In the genomic region with DNA sequence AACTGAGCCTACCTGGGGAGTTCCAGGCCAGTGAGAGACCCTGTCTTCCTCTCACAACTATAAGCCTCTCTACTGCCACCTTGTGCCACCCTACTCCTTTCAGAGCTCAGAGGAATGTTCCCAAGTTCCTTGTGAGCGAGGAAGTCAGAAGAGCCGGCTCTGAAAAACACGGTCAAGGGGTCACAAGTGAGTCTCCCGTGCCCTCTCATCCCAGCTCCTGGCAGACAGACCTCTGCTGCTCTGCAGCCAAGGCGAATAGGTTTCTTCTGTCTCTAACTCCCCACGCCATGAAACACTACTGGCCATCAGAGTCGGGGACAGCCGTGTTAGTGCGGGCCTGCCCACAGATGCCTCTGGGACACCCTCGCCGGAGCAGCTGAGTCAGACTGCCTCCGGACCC, we compare ENCODE assay signal across 8 mouse cellular contexts. TPM values are rescaled to one million over a fixed set of nuclear protein-coding genes. Genes with fewer than 3 reads are reported as not detected.
DNase-seq lines count a peak whose midpoint lies in the region; ATAC-seq and TF ChIP-seq lines count a peak whose summit lies in the region.

No protein-coding gene starts in this region.

- intact Hi-C loops in left cerebral cortex, postnatal 14 days (cut with DNase I) = no loop called here

- no peak overlapping the region for H3K4me3 ChIP-seq in cortical plate, adult 2 months (ENCODE audit: insufficient read depth, low read length)
- no peak overlapping the region for H3K4me3 ChIP-seq in heart, embryonic 16.5 days (ENCODE audit: low read length)
- no peak overlapping the region for H3K4me3 ChIP-seq in limb, embryonic 10.5 days

- H3K27ac ChIP-seq in cortical plate, adult 2 months (ENCODE audit: insufficient read depth, low read length) = no peak overlapping the region
- no peak overlapping the region for H3K27ac ChIP-seq in heart, embryonic 16.5 days (ENCODE audit: low read length)
- peak overlapping the region; percentile 72 for H3K27ac ChIP-seq in limb, embryonic 10.5 days

- no peak for TF ChIP-seq POLR2A in cortical plate, adult 2 months (IDR thresholded peaks at IDR 0.05; ENCODE audit: extremely low read depth, insufficient read depth, low read length)

- H3K4me1 ChIP-seq in cortical plate, adult 2 months (ENCODE audit: control insufficient read depth, insufficient read depth, low read length) = no peaks in the 10 kb centered on the region
- no peaks in the 10 kb centered on the region for H3K4me1 ChIP-seq in heart, embryonic 16.5 days (ENCODE audit: control insufficient read depth, insufficient read depth, low read length)
- H3K4me1 ChIP-seq in limb, embryonic 10.5 days = peaks cover 55% of the 10 kb centered on the region

- H3K9me3 ChIP-seq in heart, embryonic 16.5 days (replicated peaks; ENCODE audit: control insufficient read depth, low read length) = no peaks in the 10 kb centered on the region
- no peaks in the 10 kb centered on the region for H3K9me3 ChIP-seq in limb, embryonic 10.5 days (replicated peaks)

- H3K36me3 ChIP-seq in heart, embryonic 16.5 days (ENCODE audit: control insufficient read depth, insufficient read depth) = no peaks in the 10 kb centered on the region
- H3K36me3 ChIP-seq in limb, embryonic 10.5 days = no peaks in the 10 kb centered on the region

- peak; percentile 50 to 54 for DNase-seq in left cerebral cortex, postnatal 14 days (ENCODE audit: low spot score in 2 of 2)
- DNase-seq in left cerebral cortex, adult 11 months (ENCODE audit: low spot score) = no peak
- peak; percentile 87 for DNase-seq in MN1 (ENCODE audit: low spot score)
- no peak for DNase-seq in limb, embryonic 10.5 days (ENCODE audit: low spot score)
- peak; percentile 67 for DNase-seq in retina, embryonic 14.5 days (ENCODE audit: low spot score)

- peak; percentile 47 for TF ChIP-seq CTCF in cortical plate, adult 2 months (IDR thresholded peaks at IDR 0.05; ENCODE audit: extremely low read depth, insufficient read depth, low read length)

- ATAC-seq in heart, embryonic 16.5 days (replicated peaks; ENCODE audit: extremely low read depth, insufficient read depth, low FRiP score) = no peak
- ATAC-seq in megakaryocyte-erythroid progenitor cell, adult 5-6 weeks (replicated peaks; ENCODE audit: low FRiP score, low TSS enrichment, poor library complexity, severe bottlenecking) = no peak

- H3K27me3 ChIP-seq in heart, embryonic 16.5 days (ENCODE audit: control insufficient read depth, insufficient read depth, low read length) = no peaks in the 10 kb centered on the region
- H3K27me3 ChIP-seq in limb, embryonic 10.5 days (ENCODE audit: low read depth, poor library complexity, severe bottlenecking) = no peaks in the 10 kb centered on the region

- no peak overlapping the region for H3K9ac ChIP-seq in heart, embryonic 16.5 days (ENCODE audit: low read length)

- 50% methylated on average over 12 of the region's 12 CpGs for WGBS in heart, embryonic 16.5 days
- 59% methylated on average over 12 of the region's 12 CpGs for WGBS in limb, embryonic 10.5 days

- 0 out of 2 replicates have a peak overlapping the region, but pooled peaks have one; percentile 2 for H3K4me2 ChIP-seq in heart, embryonic 16.5 days (ENCODE audit: low read depth, low read length)

RNA-seq across cellular contexts. Expression of gene Tmem209, which starts 40.9 kb away (rescaled TPM):
- 10 to 100 TPM; 16.1 to 16.4 TPM for total RNA-seq in left cerebral cortex, postnatal 14 days (2021)
- polyA plus RNA-seq in cortical plate, adult 2 months (2012; rRNA removed) = 28.0 and 33.2 TPM in 2 replicates
- 21.7 and 27.6 TPM in 2 replicates for polyA plus RNA-seq in heart, embryonic 16.5 days (2015; fragmentation: Nextera tagmentation; extraction: Ambion mirVana)
- 45.7 and 51.6 TPM in 2 replicates for polyA plus RNA-seq in limb, embryonic 10.5 days (2016; fragmentation: Nextera tagmentation; extraction: Ambion mirVana)
- 51.7 and 62.6 TPM in 2 replicates for total RNA-seq in megakaryocyte-erythroid progenitor cell, adult 5-6 weeks (2014; fragmentation: Nextera tagmentation)
- 35.8 and 46.2 TPM in 2 replicates for total RNA-seq in megakaryocyte-erythroid progenitor cell, adult 5-6 weeks (2017)

RNA-seq across cellular contexts. Expression of gene Ssmem1, which starts 41.0 kb away (rescaled TPM):
- total RNA-seq in left cerebral cortex, postnatal 14 days (2021) = 1 to 10 TPM in 1 of 2 experiments, under 1 TPM in 1; 0.25 to 1.3 TPM
- polyA plus RNA-seq in cortical plate, adult 2 months (2012; rRNA removed) = 0.10 TPM in 1 of 2 replicates, not detected in the other
- 0.12 TPM in 1 of 2 replicates, not detected in the other for polyA plus RNA-seq in heart, embryonic 16.5 days (2015; fragmentation: Nextera tagmentation; extraction: Ambion mirVana)
- polyA plus RNA-seq in limb, embryonic 10.5 days (2016; fragmentation: Nextera tagmentation; extraction: Ambion mirVana) = 0.38 and 0.59 TPM in 2 replicates
- total RNA-seq in megakaryocyte-erythroid progenitor cell, adult 5-6 weeks (2014; fragmentation: Nextera tagmentation) = not detected in 2 replicates
- total RNA-seq in megakaryocyte-erythroid progenitor cell, adult 5-6 weeks (2017) = not detected in 2 replicates

Comparison
In these comparisons a context has a peak if more than half of its experiments do, and no peak if none do; other contexts are left out.
1. DNase-seq: peak in left cerebral cortex, postnatal 14 days (2 of 2), MN1 (single experiment) and retina, embryonic 14.5 days (single experiment); none in left cerebral cortex, adult 11 months (single experiment) and limb, embryonic 10.5 days (single experiment).